Mouse (Mus musculus) thymus, postnatal 14 days (tissue): ENCODE measurements around the gene Slc12a5.

ENCODE experiments used
- DNase-seq: peaks from one replicate; pipeline ENCODE4 v3.0.0; 2021

Gene Slc12a5

GRCm38 (mm10) chr2:164947930-164948329 lies 12.7 kb upstream of the Slc12a5 start:
- DNase-seq: no peak

GRCm38 (mm10) chr2:164948962-164949361 lies 11.6 kb upstream of the Slc12a5 start:
- DNase-seq: no peak

GRCm38 (mm10) chr2:164950501-164950900 lies 10.1 kb upstream of the Slc12a5 start:
- DNase-seq: no peak

GRCm38 (mm10) chr2:164951745-164952144 lies 8.9 kb upstream of the Slc12a5 start:
- DNase-seq: no peak

GRCm38 (mm10) chr2:164952448-164952847 lies 8.2 kb upstream of the Slc12a5 start:
- peak; percentile 46 for DNase-seq

GRCm38 (mm10) chr2:164953224-164953623 lies 7.4 kb upstream of the Slc12a5 start:
- peak; percentile 86 for DNase-seq

- no peak for DNase-seq
These were observed 4.9 kb upstream of the Slc12a5 start for GRCm38 (mm10) chr2:164955725-164956124.

- no peak for DNase-seq
These were observed 4.4 kb upstream of the Slc12a5 start for GRCm38 (mm10) chr2:164956195-164956594.

- no peak for DNase-seq
These were observed 2.9 kb upstream of the Slc12a5 start for GRCm38 (mm10) chr2:164957548-164958315.

GRCm38 (mm10) chr2:164961506-164962182 lies 1.0 kb downstream of the Slc12a5 start:
- peak; percentile 77 for DNase-seq

- no peak for DNase-seq
These were observed 1.6 kb downstream of the Slc12a5 start for GRCm38 (mm10) chr2:164962183-164962580.

- DNase-seq: no peak
These were observed 3.8 kb downstream of the Slc12a5 start for GRCm38 (mm10) chr2:164964242-164964894.

- DNase-seq: no peak
These were observed 4.4 kb downstream of the Slc12a5 start for GRCm38 (mm10) chr2:164964981-164965380.

- DNase-seq: no peak
These were observed 5.8 kb downstream of the Slc12a5 start for GRCm38 (mm10) chr2:164966381-164966780.

GRCm38 (mm10) chr2:164967193-164967592 lies 6.6 kb downstream of the Slc12a5 start:
- DNase-seq: no peak

GRCm38 (mm10) chr2:164967761-164968440 lies 7.3 kb downstream of the Slc12a5 start:
- no peak for DNase-seq

GRCm38 (mm10) chr2:164968451-164968851 lies 7.8 kb downstream of the Slc12a5 start:
- no peak for DNase-seq

- no peak for DNase-seq
These were observed 8.8 kb downstream of the Slc12a5 start for GRCm38 (mm10) chr2:164969348-164969781.

- DNase-seq: no peak
These were observed 10.1 kb downstream of the Slc12a5 start for GRCm38 (mm10) chr2:164970631-164971196.

- no peak for DNase-seq
These were observed 12.0 kb downstream of the Slc12a5 start for GRCm38 (mm10) chr2:164972646-164973045.

- DNase-seq: no peak
These were observed 15.0 kb downstream of the Slc12a5 start for GRCm38 (mm10) chr2:164975611-164976010.

GRCm38 (mm10) chr2:164979749-164980148 lies 19.1 kb downstream of the Slc12a5 start:
- DNase-seq: peak; percentile 57

GRCm38 (mm10) chr2:164985962-164986361 lies 25.4 kb downstream of the Slc12a5 start:
- no peak for DNase-seq
